Mouse (Mus musculus) A20 (cell line): Measurements from ENCODE around the gene Gbp8.
"Not testable (repeated sequence)": the region's sequence is repeated elsewhere in the genome, so short reads cannot be mapped to it uniquely, and the experiment has no call there.

Experiments
- DNase-seq: peaks from one replicate; pipeline ENCODE4 v3.0.0-alpha.2; 2011; ENCODE audit warnings: low read depth, low spot score

The Gbp8 gene

DNA sequence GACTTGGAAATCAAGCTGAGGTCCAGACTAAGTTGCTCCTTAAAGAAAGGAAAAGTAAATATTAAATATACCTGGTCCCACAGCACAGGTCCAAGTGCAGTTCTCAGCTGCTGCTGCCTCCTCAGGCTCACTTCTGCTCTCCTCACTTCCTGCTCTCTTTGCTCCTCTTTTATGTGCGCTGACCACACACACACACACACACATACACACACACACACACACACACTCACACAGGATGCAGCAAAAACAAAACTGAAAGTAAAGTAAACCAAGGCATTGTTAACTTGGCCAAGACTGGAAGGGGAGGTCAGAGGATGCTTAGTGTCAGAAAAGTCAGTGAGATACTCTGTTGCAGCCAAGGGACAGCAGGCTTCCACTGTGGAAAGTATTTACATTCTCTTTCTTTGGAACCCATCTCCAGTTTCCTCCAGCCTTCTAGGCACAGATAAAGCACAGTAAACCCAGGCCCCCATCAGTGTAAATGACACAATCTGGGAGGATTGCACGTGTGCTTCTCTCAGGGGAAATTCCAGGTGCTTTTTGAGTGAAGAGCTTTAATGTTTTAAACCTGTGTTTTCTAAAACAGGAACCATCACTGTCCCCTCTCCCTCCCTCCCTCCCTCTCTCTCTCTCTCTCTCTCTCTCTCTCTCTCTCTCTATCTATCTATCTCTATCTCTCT is at the start of gene Gbp8, which contains the start of the genes Gbp9 and Gbp4:
Gene Gbp8 (minus strand): TSS at position 132 of the 680 bp plus-strand sequence.
Gene Gbp9 (minus strand): TSS at position 131 of the 680 bp plus-strand sequence.
Gene Gbp4 (minus strand): TSS at position 178 of the 680 bp plus-strand sequence.
- peak; percentile 80 for DNase-seq

GRCm38 (mm10) chr5:105181446-105181845 is 42.1 kb upstream of the Gbp8 start:
- DNase-seq: no peak

GRCm38 (mm10) chr5:105156582-105156981 is 17.2 kb upstream of the Gbp8 start:
- DNase-seq: no peak

GRCm38 (mm10) chr5:105154049-105154448 is 14.7 kb upstream of the Gbp8 start:
- DNase-seq: no peak

DNA sequence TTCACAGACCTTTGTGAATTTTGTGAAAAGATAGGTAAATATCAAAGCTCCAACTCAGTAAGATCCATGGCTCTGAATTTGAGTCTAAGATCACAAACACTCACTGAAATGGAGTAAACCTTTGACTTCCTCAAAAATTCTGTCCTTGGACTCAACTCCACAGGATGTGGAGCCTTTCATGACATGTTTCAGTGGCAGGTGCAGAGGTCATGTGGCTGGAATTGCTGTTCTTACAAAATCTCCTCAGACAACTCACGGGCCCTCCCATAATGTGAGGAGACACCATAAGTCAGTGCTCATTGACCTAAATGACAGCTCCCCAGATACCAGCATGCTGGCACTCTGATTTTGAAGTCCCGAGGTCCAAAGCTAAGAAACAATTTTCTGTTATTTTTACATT is 8.7 kb upstream of the Gbp8 start:
- DNase-seq: not testable (repeated sequence)

DNA sequence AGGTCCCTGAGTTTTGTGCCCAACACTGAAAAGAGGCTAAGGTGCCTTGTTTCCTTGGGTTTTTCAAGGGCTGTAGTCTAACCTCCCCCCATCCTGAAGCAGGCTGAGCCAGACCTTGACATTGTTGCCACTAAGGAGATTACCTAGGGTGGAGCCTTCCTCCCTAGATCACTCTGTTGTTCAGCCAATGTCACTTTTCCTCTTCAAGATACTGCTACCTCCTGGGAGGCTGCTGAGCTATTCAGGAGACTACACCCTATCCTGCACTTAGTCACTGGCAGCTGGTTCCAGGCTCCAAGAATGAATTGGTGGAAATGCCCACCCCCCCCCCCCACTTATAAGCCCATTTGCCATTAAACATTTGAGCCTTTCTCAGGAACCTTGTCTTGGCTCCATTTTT is 7.1 kb upstream of the Gbp8 start:
- DNase-seq: no peak

DNA sequence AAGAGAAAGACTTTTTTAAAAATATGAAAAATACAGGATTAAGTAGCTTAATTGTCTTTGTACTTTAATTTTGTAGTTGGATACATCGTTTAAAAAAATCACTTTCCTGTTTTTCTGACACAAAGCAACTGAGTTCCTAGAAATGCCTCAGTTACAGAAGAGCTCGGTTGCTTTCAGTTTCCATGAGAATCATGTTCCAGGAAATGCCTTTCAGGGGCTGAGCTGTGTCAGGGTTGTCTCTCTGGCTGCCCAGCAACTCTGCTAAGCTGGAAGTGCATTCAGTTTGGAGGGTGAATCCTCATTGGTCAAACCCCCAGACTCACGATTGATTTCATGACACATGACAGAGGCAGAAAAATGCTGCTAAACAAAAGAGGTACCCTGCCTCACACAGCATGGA is 6.4 kb upstream of the Gbp8 start:
- not testable (repeated sequence) for DNase-seq

- DNase-seq: not testable (repeated sequence)
Observed at GRCm38 (mm10) chr5:105140089-105140810, 910 bp upstream of the Gbp8 start.

GRCm38 (mm10) chr5:105138906-105139305 is 434 bp downstream of the Gbp8 start:
- peak; percentile 48 for DNase-seq

- not testable (repeated sequence) for DNase-seq
Observed at GRCm38 (mm10) chr5:105136706-105137304, 2.5 kb downstream of the Gbp8 start.

GRCm38 (mm10) chr5:105121731-105122130 is 17.6 kb downstream of the Gbp8 start:
- DNase-seq: not testable (repeated sequence)

DNA sequence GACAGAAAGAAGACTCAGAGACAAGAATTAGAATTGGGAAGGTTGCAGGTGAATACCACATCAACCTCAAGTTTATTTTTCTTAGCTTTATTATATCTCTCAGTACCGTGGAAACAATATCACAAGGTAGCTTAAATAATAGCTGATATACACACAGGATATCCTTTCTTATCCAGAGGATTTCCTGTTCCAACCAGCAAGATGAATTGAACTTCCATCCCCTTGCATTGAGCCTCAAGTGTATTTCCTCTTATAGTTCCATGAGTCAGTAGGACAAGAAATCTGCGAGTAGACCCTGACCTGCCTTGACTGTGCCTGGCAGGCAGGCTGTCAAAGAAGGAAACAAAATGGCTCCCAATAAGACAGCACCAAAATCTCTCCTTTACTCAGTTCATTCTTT is 23.6 kb downstream of the Gbp8 start:
- DNase-seq: no peak

DNA sequence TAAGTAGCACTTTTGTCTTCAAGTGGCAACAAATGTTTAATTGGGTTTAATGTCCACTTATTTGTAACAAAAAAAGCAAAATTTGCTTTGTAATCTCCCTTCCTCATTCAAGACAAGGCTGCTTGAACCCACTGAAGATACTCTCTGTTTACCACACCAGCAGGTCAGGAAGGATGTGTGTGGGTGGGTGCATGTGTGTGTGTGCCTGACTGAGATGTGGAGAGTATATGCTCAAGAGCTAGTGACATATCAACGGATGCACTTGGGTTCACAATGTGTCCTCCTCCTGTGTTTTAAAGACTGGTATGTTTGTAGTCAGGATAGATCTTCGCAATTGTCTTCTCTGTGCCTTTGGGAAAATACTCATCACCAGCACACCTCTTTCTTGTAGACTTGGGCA is 24.6 kb downstream of the Gbp8 start:
- no peak for DNase-seq

GRCm38 (mm10) chr5:105113656-105114055 is 25.7 kb downstream of the Gbp8 start:
- DNase-seq: no peak

DNA sequence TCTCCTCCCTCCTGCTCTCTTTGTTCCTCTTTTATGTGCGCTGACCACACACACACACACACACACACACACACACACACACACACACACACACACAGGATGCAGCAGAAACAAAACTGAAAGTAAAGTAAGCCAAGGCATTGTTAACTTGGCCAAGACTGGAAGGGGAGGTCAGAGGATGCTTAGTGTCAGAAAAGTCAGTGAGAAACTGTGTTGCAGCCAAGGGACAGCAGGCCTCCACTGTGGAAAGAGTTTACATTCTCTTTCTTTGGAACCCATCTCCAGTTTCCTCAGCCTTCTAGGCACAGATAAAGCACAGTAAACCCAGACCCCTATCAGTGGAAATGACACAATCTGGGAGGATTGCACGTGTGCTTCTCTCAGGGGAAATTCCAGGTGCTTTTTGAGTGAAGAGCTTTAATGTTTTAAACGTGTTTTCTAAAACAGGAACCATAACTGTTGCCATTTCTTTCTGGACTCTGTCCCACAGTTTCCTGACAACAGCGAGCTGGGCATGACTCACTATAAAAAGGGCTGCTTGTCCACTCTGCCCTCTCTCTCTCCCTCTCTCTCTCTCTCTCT is 29.0 kb downstream of the Gbp8 start:
- peak; percentile 89 for DNase-seq

DNA sequence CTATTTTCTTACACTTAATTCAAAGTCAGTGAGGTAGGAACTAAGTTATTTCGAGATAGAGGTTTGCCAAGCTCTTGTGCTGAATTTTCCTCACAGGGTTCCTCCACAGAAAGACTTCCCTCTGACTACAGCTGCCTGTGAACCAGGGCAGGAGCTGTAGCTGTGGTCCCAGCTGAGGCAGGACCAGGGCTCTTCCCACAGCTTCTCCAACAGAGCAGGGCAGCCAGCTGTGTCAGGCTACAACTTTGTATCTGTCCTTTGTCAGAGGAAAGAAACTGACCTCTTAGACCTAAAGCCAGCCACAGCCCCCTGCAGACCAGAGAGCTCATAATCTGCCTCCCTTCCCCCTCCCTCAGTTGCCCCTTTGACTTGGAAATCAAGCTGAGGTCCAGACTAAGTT is 29.6 kb downstream of the Gbp8 start:
- DNase-seq: peak; percentile 71

- not testable (repeated sequence) for DNase-seq
Observed at GRCm38 (mm10) chr5:105105689-105106088, 33.7 kb downstream of the Gbp8 start.

GRCm38 (mm10) chr5:105081900-105082299 is 57.4 kb downstream of the Gbp8 start:
- no peak for DNase-seq

DNA sequence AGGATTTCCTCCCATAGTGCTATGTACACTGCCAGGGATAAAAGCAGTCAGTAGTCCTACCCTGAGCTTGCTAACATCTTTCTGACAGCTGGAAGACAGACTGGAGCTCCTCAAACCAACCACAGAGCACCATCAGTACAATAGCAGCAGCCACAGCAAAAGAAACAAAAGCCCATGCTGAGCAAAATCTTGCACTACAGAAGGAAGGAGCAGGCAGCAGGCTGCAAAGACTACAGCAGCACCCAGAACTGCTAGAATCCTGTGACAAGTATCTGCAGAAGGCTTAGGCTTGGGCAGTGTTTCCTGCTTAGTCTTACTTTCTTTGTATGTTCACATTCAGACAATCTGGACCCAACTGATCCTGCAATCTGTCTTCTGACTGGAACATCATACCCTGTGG is 71.0 kb downstream of the Gbp8 start:
- DNase-seq: not testable (repeated sequence)

GRCm38 (mm10) chr5:105064443-105064842 is 74.9 kb downstream of the Gbp8 start:
- not testable (repeated sequence) for DNase-seq

DNA sequence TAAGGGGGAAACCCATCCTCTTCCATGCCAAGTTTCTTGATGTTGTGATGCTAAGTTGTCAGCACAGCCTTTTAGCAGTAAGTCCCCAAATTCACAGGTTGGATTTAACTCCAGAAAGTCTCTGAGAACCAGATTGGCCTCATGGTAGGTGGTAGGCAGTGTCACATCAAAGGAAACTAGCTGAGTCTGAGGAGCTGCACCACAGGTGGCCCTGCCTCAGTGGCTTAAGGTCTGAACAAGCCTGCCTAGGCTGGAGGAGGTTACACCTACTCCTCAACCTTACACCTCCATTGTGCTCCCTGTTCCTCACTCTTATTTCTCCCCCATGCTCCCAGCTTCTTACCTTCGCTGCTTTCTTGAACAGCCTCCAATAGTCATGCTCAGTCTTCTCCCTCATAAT is 76.0 kb downstream of the Gbp8 start:
- no peak for DNase-seq

DNA sequence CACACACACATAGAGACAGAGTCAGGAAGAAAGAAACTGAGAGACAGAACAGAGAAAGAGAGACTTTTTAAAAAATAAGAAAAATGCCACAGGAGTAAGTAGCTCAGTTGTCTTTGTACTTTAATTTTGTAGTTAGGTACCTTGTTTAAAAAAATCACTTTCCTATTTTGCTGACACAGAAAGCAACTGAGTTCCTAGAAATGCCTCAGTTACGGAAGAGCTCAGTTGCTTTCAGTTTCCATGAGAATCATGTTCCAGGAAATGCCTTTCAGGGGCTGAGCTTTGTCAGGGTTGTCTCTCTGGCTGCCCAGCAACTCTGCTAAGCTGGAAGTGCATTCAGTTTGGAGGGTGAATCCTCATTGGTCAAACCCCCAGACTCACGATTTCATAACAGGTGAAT is 76.9 kb downstream of the Gbp8 start:
- not testable (repeated sequence) for DNase-seq
